Mouse (Mus musculus) thymus, adult 2 months (tissue): ENCODE data around the gene Dock8.

ENCODE experiments used
- CTCF ChIP-seq: fragments of 200-500 bp; IDR thresholded peaks from 2 replicates; pipeline ENCODE4 v1.5.1; 2012; ENCODE audit warnings: mild to moderate bottlenecking, control low read depth, low read length, moderate library complexity, borderline replicate concordance; ENCODE audit not compliant: control insufficient read depth, poor library complexity, insufficient read depth; ENCODE audit errors: extremely low read depth
- POLR2A ChIP-seq: fragments of 200-500 bp; IDR thresholded peaks from 2 replicates; pipeline ENCODE4 v1.6.1; 2012; ENCODE audit warnings: mild to moderate bottlenecking, low read length, control low read depth, moderate library complexity; ENCODE audit not compliant: control insufficient read depth, poor library complexity, insufficient read depth; ENCODE audit errors: extremely low read depth

DNA sequence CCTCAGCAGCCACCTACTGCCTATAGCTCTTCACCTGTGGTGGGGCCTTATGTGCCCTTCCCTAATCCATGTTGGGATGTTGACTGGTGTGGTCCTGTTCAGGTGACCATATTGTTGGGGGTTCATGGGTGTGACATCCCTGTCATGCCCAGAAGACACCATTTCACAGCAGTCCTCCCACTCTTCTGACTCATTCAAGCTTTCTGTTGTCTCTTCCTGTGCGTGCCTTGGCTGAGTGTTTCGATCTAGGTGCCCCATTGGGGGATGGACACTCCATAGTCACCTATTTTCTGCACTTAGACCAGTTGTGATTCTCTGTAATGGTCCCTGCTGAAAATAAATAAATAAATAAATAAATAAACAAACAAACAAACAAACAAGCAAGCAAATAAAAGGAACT is 14.3 kb upstream of the Dock8 start:
- no peak for TF ChIP-seq POLR2A
- no peak for TF ChIP-seq CTCF
